Mouse (Mus musculus) G1E-ER4 (cell line): ENCODE results near the gene Msh4. TPM values are rescaled to one million over a fixed set of nuclear protein-coding genes. Genes with fewer than 3 reads are reported as not detected.

Experiments used
- GATA1 ChIP-seq: IDR thresholded peaks from one replicate; pipeline ENCODE4 v1.8.0; 2012; ENCODE audit warnings: low read length, inconsistent platforms
- polyA plus RNA-seq: library from polyadenylated mRNA; stranded (reverse); fragments of >175 nt; gene quantifications from 2 replicates; pipeline ENCODE4 v1.2.3, GENCODE M21; 2012

Msh4 gene
- polyA plus RNA-seq, 1 experiment, result not detected

DNA sequence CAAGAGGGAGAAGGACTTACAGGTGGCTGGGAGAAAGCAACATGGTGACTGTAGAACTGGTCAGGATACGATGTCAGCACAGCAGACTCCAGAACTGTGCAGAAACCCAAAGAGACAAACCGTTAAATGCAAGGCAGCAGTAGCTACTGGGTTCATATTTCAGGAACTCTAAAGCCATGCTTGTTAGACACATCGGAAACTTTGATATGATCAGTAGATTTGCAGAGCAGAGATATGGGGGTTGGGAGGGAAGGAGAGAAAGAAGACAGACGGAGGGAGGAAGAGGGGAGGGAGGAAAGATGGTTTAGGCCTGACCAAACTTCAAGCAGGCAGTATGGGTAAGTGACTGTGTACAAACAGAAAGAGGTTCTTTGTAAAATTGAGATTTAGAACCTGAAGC lies 68.3 kb downstream of the Msh4 start:
- no peak for TF ChIP-seq GATA1

DNA sequence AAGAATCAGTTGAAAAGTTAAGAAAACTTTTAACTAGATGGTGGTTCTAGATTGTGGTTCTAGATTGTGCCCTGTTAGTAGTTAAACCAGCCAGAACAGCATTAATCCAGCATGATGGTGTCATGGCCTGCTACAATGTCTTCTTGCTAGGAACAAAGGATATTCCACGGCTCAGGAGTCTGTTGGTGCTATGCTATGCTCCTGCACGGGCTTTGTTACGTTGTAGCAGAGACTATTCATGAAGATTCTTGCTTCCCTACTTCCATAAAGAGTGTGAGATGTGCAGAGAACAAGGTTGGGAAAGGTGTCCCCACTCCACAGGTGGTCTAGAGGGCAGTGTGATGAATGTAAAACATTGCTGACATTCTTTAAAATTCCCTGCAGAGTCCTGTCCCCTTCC lies 69.6 kb downstream of the Msh4 start:
- no peak for TF ChIP-seq GATA1

DNA sequence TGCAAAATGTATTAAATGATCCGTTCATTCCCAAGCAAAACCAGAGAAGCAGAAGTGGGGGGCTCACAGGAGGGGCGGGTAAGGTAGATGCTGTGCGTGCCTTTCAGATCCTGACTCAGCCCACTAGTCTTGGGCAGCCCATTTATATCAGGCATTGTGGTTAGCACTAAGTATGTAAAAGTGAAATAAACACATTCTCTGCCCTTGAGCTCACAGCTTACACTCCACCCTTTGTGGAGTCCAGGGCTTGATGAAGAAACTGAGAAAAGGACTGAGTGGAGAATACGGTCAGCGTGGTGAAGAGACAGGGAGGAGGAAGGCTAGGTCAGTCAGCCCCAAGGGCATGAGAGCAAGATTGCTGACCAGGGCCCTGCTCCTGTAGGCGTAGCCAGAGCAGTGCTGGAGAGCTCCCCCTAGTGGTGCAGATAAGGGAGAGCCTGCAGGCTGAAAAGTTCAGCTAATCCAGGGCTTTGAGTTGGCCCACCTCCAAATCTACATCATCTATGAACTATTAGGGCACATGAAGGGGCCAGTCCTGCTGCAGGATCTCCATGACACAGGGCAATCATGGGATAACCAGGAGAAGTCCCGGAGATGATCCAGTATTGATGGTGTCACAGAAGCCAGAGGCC lies 70.4 kb downstream of the Msh4 start:
- no peak for TF ChIP-seq GATA1

DNA sequence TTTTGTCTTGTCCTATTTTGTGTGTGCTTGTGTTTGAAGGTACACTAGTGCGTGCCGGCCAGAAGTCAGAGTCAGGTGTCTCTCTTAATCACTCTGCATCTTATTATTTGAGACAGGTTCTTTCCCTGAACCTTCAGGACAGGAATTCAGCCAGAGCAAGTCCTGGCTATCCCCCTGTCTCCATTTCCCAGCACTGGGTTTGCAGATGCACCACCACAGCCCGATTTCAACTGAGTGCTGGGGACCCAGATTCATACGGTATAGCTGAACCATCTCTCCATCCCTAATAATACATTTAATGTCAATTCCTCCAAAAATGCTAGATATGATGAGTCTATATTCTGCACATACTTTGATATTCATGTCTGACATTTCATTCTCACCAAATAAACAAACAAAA lies 71.9 kb downstream of the Msh4 start:
- TF ChIP-seq GATA1, result no peak

DNA sequence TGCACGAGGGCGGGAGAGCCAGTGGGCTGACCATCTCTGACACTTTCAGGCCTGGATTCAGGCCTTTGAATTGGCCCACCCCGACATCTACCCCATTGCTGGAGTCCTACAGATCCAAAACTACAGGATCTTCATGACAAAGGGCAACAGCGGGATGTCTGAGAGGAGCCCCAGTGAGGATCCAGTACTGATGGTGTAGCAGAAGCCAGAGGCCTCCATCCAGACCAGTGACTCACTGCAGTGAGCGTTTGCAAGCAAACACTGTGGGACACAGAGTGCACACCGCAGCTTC lies 73.3 kb downstream of the Msh4 start:
- no peak for TF ChIP-seq GATA1

DNA sequence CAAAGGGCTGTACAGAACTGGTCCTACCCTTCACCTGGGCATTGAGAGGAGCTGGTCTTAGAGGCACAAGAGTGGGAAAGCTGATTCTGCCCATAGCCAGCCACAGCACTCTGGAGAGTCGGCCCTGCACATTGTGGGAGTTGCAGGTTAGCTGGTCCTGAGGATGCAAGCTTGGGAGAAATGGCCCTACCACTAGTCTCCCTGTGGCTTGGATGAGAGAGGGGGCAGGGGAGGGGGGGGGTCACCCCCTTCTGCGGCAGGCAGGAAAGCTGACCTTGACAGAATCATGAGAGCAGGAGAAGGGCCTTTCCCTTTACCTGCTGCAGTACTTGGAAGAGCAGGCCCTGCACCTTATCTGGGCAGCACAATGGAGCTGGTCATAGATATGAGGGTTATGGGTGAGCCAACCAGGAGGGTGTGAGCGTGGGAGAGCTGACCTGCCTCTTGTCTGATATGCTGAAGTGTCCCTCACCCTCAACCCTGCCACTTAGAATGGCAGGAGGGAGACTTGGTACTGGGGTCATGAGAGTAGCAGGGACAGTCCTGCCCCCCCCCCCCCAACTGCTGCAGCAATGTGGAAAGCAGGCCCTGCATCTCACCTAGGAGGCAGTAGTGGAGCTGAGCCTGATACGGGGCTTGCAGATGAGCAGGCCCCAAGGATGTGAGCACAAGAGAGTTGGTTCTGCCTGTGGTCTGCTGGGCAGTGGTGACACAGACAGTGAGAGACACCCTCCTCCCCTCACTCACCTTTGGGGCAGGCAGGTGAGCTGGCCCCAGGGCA lies 73.9 kb downstream of the Msh4 start:
- no peak for TF ChIP-seq GATA1

DNA sequence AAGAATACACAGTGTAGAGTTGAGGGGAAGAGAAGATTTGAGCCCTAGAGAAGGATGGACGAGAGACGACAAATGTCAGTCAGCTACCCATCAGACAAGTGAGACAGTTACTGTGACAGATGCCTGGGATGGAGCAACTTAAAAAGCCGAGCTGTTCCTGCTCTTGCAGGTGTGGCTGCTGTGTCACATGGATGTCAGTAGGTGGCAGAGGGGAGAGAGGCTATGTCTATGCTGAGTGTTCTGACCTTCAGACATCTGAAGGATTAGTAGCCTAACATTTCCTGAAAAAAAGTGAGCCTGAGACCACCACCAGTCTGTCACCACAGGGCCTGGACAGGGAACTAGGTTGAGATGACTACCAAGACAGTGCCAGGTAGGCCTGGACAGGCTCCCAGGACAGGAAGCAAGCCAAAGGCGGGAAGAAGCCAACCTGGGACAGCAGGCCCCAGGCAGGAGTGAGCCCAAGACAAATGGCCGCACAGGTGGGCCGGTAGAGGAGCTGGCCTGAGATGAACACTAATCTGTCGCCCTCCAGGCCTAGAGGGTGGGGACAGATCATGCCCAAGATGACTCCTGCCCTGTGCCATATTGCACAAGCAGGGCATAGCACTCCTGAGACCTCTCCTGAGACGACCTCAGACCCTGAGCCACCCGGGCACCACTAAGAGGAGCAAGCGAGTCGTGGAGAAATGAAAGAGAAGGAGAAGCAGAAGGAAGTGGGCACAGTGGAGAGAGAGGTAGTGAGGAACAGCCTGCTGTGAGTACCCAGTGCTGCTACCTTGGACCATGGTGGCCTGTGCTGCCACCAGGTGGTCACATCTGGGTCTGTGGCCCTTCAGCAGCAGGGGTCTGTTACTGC lies 74.7 kb downstream of the Msh4 start:
- no peak for TF ChIP-seq GATA1

DNA sequence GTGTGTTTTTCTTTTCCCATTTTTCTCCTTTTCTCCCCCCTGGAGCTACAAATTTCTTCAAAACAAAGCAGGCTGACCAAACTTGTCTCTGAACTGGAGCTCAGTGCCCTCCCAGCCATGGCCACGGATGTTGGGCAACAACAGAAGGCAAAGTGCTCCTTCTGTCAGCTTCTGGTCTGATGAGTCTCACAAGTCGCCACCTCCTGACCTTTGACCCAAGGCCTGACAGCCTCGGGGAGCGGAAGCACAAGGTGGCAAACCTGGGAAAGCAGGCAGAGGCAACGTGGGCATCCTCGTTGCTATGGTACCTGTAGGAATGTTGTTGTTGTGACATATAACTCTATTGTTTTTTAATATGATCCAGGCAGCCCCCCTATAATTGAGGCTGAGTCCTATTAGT lies 79.3 kb downstream of the Msh4 start:
- TF ChIP-seq GATA1, result no peak

DNA sequence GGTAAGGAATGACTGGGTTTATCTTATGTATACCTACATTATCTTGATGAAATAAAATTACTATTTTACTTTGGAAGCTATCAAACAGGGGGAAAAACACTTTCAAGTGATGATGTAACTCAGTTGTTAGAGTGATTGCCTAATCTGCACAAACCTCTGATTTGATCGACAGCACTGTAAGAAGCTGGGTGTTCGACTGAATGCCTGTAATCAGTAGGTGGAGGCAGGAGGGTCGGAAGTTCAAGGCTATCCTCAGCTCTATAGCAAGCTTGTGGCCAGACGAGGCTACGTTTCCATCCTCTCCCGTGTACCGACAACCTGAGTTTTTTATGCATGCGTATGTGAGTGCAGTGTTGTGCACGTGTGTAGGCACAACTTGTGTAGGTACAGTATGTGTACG lies 80.7 kb downstream of the Msh4 start:
- TF ChIP-seq GATA1, result no peak

DNA sequence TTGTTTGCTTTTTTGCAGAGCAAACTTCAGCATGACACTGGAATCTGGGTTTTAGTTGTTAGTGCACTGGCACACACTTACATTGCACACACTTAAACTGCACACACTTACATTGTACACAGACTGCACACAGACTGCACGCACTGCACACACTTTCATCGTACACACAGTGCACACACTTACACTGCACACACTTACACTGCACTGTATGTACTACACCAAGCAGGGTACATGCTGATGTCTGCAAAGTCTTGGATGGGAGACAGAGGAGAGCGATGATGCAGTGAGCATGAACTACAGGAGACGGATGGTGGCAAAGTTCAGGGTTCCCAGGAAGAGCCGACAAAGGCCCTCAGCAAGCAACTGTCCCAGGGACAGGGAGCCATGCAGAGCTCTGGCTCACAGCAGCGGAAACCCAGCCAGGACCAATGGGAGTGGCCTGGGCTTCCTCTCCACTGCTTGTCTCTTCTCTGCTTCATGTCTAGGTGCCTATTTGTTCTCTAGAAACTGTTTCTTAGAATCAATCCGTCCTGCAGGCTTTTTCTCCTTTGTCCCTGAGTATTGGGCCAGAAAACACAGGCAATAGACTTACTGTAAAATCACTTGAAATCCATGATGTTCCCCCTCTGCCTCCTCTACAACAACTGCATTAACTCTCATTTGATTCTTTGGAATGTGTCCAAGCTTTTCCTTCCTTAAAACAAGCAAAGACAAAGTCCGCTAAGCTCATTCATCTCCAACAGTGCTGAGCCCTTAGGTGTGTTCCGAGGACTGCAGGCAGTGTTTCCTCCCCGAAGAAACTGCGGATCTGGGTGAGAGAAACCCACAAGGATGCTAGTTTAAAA lies 82.0 kb downstream of the Msh4 start:
- no peak for TF ChIP-seq GATA1

DNA sequence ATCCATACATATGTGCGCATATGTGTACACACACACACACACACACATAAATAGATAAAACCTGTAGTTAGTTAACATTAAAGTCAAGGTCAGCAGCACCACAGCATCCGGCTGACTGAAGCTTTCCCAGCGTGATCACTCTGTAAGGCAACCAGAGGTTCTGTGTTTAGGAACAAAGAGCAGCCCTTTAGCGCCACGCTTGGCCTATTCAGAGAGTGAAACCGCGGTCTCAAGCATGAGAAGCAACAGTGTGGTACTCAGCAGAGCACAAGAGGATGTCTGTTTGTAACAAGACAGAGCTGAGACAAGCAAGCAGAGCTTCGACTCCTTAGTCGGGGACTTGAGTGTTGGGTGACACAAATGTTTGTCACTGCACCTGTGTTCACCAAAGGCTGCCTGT lies 86.5 kb downstream of the Msh4 start:
- no peak for TF ChIP-seq GATA1

DNA sequence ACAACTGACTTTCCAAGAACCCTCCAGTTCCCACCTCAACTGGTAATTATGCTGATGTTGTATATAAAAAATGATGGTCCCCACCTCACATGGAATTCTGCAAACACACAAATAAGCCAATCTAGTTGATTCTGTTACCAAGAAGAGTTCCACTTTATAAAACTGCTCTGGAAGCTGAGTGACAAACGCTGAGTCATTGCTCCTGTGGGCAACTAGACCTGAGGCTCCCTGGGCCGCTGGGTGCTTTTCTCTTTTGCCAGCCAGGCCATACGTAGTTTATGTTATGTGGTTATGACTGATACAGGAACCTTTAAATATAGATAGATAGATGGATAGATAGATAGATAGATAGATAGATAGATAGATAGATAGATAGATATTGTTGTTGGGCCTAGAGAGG lies 87.2 kb downstream of the Msh4 start:
- TF ChIP-seq GATA1, result no peak

DNA sequence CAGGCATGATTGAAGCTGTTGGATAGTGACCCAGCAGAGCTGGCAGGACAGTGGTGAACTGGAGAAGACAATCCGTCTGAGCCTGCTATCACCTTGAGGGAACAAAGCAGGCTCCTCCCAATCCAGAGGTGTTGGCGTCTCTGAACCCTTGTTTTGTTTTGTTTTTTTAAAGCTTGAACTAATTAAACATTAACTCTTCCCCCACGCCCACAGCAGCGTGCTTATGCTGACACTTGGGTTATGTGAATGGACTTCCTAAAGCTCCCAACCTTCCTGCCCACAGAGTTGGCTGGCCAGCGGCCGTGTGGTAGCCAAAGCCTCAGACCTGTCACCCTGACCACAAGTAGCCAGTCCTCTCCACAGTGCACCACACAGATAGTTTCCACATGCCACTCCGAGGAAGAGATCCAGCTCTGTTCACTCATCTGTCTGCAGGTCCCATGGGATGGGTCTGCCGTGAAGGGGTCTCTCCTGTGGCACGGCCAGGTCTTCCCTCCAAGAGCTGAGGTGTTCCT lies 88.5 kb downstream of the Msh4 start:
- TF ChIP-seq GATA1, result no peak

DNA sequence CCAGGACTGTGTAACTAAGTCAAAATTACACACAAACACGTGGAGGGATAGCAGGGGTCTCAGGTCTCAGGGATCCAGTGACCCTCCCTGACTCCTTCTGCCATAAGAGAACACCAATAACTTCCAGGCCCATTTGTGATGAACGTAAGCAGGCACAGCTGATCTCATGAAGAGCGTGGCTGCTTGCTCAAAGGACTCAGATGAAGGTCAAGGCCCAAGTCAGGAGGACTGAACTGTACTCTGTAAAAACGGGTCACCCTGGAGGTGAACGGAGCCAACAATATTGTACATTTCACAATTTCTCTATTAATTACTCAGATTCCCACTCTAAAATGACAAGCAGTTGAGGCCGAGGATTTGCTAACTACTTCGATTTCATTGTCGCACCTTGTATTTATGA lies 91.9 kb downstream of the Msh4 start:
- no peak for TF ChIP-seq GATA1

DNA sequence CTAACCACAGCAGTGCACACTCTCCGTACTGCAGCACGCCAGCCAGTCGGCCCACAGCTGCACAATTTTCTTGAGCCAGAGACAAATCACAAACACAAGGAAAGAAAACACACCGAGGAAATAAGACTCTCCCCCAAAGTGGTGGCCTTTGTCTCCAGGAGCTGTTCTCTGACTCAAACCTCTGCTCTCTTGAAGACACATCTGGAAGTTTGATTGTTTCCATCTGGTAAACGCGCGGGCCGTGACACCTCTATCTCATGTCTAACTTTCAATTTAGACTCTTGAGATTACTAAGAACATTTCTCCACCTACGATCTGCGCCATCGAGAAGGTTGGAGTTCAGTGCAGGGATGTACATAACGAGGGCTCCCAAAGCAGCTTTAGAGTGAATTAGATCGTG lies 97.5 kb downstream of the Msh4 start:
- TF ChIP-seq GATA1, result no peak
